Mouse (Mus musculus) neural tube, embryonic 13.5 days (tissue): ENCODE results near the gene Hcn3. TPM values are rescaled to one million over a fixed set of nuclear protein-coding genes. Genes with fewer than 3 reads are reported as not detected.

Source experiments
- ATAC-seq: fragments of 200-750 bp; cut with Nextera tagmentation; 2 replicates; pipeline ENCODE4 v1.8.0; 2017; ENCODE audit warnings: low read depth, mild to moderate bottlenecking, moderate TSS enrichment, moderate library complexity
- H3K27ac ChIP-seq: fragments of 300-500 bp; sonication (generic); replicated peaks from 2 replicates; pipeline ENCODE4 v1.5.1; 2015; ENCODE audit warnings: moderate library complexity, mild to moderate bottlenecking, inconsistent platforms
- H3K27me3 ChIP-seq: fragments of 300-500 bp; sonication (generic); 2 replicates; pipeline ENCODE4 v1.6.1; 2015; ENCODE audit warnings: mild to moderate bottlenecking, inconsistent platforms
- H3K36me3 ChIP-seq: fragments of 300-500 bp; sonication (generic); 2 replicates; pipeline ENCODE4 v1.6.1; 2015; ENCODE audit warnings: mild to moderate bottlenecking, inconsistent platforms
- H3K4me1 ChIP-seq: fragments of 300-500 bp; sonication (generic); replicated peaks from 2 replicates; pipeline ENCODE4 v1.6.1; 2015; ENCODE audit warnings: inconsistent platforms
- H3K4me2 ChIP-seq: fragments of 300-500 bp; sonication (generic); 2 replicates; pipeline ENCODE4 v1.6.1; 2015; ENCODE audit warnings: inconsistent platforms, mild to moderate bottlenecking, moderate library complexity
- H3K4me3 ChIP-seq: fragments of 300-500 bp; sonication (generic); 2 replicates; pipeline ENCODE4 v1.5.1; 2015; ENCODE audit warnings: mild to moderate bottlenecking, inconsistent platforms
- H3K9ac ChIP-seq: fragments of 300-500 bp; sonication (generic); 2 replicates; pipeline ENCODE4 v1.6.1; 2015; ENCODE audit warnings: moderate library complexity, mild to moderate bottlenecking, inconsistent platforms
- H3K9me3 ChIP-seq: fragments of 300-500 bp; sonication (generic); 2 replicates; pipeline ENCODE4 v1.6.1; 2016; ENCODE audit warnings: inconsistent platforms
- WGBS: fragments of 180-500 bp; shearing (Covaris S2); methylation state at CpG from one replicate; pipeline ENCODE4 v1.1.7; 2015; 5-methylcytosine and 5-hydroxymethylcytosine counted together
- polyA plus RNA-seq: library from polyadenylated mRNA; unstranded; fragments of >200 nt; fragmentation: Nextera tagmentation; extraction: Ambion mirVana; gene quantifications from 2 replicates; pipeline ENCODE4 v1.2.1, GENCODE M21; 2015

The Hcn3 gene
- polyA plus RNA-seq, 1 experiment from 2014 or later = 34.6 TPM

GRCm38 (mm10) chr3:89159211-89159610, 785 bp downstream of the Hcn3 start:
- no peaks in the 10 kb centered on the region for H3K36me3 ChIP-seq
- peak overlapping the region; percentile 84 for H3K4me3 ChIP-seq
- peak overlapping the region; percentile 84 for H3K9ac ChIP-seq
- no peaks in the 10 kb centered on the region for H3K27me3 ChIP-seq
- WGBS = 2% methylated on average over 13 of the region's 13 CpGs
- H3K4me2 ChIP-seq = peak overlapping the region; percentile 93
- H3K9me3 ChIP-seq = no peaks in the 10 kb centered on the region
- H3K27ac ChIP-seq = 0 out of 2 replicates have a peak overlapping the region, but pooled peaks have one; percentile 29
- ATAC-seq = no peak
- H3K4me1 ChIP-seq = peaks cover 35% of the 10 kb centered on the region

DNA sequence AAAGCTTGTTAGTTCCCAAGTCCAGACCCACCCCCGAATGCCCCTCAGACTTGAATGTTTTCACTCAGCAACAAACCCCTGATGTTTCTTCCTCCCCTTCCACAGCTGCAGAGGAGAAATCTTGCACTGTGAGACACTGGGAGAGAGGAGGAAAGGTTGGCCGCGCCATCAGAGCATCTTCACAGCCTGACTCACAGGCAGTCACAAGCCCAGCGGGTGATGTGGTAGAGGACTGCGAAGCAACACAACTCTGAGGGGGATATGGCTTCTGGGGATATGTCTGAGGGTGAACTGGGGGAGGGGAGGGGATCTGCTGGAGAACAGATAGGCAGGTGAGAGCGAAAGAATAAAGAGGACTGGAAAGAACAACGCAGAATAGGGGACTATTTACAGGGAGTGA, 1.3 kb downstream of the Hcn3 start:
- Histone ChIP-seq H3K27me3 (no peaks in the 10 kb centered on the region), H3K4me2 (peak overlapping the region; percentile 93), H3K4me1 (peaks cover 29% of the 10 kb centered on the region), H3K36me3 (no peaks in the 10 kb centered on the region), H3K9ac (peak overlapping the region; percentile 84), H3K27ac (peak overlapping the region; percentile 29; the same call in 1 of the 2 replicates), H3K9me3 (no peaks in the 10 kb centered on the region), H3K4me3 (peak overlapping the region; percentile 84)
- WGBS = 21% methylated on average over 7 of the region's 7 CpGs
- ATAC-seq = no peak

- peaks cover 8% of the 10 kb centered on the region; the same call in 1 of the 2 replicates for H3K36me3 ChIP-seq
- no peak for ATAC-seq
- no peaks in the 10 kb centered on the region for H3K27me3 ChIP-seq
- H3K27ac ChIP-seq = no peak overlapping the region
- H3K9ac ChIP-seq = no peak overlapping the region
- no peaks in the 10 kb centered on the region for H3K9me3 ChIP-seq
- no peak overlapping the region for H3K4me3 ChIP-seq
- H3K4me2 ChIP-seq = no peak overlapping the region
- peaks cover 29% of the 10 kb centered on the region for H3K4me1 ChIP-seq
- WGBS = 88% methylated on average over 8 of the region's 8 CpGs
Measured at GRCm38 (mm10) chr3:89156951-89157350, 3.0 kb downstream of the Hcn3 start.

- H3K27ac ChIP-seq = no peak overlapping the region
- H3K9ac ChIP-seq = no peak overlapping the region
Measured at GRCm38 (mm10) chr3:89152084-89152835, 7.7 kb downstream of the Hcn3 start.

GRCm38 (mm10) chr3:89148567-89148966, 11.4 kb downstream of the Hcn3 start:
- Histone ChIP-seq H3K36me3 (peaks cover 30% of the 10 kb centered on the region; the same call in 1 of the 2 replicates), H3K9ac (no peak overlapping the region), H3K4me2 (no peak overlapping the region), H3K27me3 (peaks cover 24% of the 10 kb centered on the region), H3K27ac (no peak overlapping the region), H3K4me3 (no peak overlapping the region), H3K4me1 (peaks cover 11% of the 10 kb centered on the region; the same call in 1 of the 2 replicates), H3K9me3 (no peaks in the 10 kb centered on the region)
- ATAC-seq = no peak
- 70% methylated on average over 14 of the region's 14 CpGs for WGBS

More at GRCm38 (mm10) chr3:89152084-89152835, 7.7 kb downstream of the Hcn3 start:
- Histone ChIP-seq H3K4me1 (peaks cover 4% of the 10 kb centered on the region; the same call in 1 of the 2 replicates), H3K27me3 (peaks cover 24% of the 10 kb centered on the region), H3K4me2 (no peak overlapping the region), H3K9me3 (no peaks in the 10 kb centered on the region), H3K4me3 (no peak overlapping the region), H3K36me3 (peaks cover 30% of the 10 kb centered on the region; the same call in 1 of the 2 replicates)
- WGBS = 60% methylated on average over 17 of the region's 17 CpGs
- ATAC-seq = no peak

GRCm38 (mm10) chr3:89147979-89148311, 12.1 kb downstream of the Hcn3 start:
- WGBS = 18% methylated on average over 15 of the region's 15 CpGs
- Histone ChIP-seq H3K27me3 (peaks cover 24% of the 10 kb centered on the region), H3K4me3 (no peak overlapping the region), H3K36me3 (peaks cover 30% of the 10 kb centered on the region; the same call in 1 of the 2 replicates), H3K9ac (no peak overlapping the region), H3K27ac (no peak overlapping the region), H3K4me2 (peak overlapping the region; percentile 34; the same call in 1 of the 2 replicates), H3K4me1 (peaks cover 11% of the 10 kb centered on the region; the same call in 1 of the 2 replicates), H3K9me3 (no peaks in the 10 kb centered on the region)
- no peak for ATAC-seq

DNA sequence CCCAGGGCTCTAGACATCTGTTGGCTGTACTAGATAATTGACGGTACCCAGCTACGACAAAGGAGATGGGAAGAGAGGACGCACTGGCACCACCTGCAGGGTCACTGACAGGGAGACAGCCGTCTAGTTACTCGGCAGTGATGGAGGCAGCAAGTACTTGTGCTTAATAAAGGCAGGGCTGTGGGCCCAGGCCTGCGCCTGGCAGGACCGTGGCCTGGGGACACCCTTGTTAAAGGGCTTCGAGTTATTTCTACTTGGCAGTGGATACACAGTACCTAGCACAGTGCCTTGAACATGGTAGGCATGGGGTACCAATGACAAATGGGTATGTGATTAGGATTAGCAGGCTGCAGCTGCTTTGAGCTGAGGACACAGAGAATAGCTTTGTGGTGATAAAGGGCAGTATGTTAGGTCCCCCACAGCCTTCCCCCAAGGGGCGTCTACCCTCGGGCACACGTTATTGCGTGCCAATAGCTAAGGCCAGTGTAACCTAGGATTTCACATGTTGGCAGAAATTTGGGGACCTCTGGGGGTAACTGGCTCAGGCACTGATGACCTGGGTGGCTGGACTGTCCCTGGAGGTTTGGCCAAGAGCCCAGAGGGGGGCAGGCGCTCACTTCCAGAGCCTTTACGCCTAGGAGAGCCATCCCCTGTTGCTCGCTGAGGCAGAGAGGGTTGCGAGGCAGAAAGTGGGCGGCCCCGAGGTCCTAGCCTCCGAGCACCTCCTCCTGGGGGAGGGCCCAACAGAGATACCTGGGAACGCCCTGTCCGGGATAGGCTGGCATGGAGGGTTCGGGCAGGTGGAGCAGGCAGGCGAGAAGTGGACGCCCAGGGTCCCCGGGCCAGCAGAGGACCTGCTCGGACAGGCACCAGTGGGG, 12.7 kb downstream of the Hcn3 start:
- 18% methylated on average over 26 of the region's 26 CpGs for WGBS
- no peaks in the 10 kb centered on the region for H3K9me3 ChIP-seq
- peaks cover 24% of the 10 kb centered on the region for H3K27me3 ChIP-seq
- H3K4me3 ChIP-seq = no peak overlapping the region
- ATAC-seq = 0 out of 2 replicates have a peak, but pooled peaks have one; percentile 30
- H3K27ac ChIP-seq = no peak overlapping the region
- H3K4me1 ChIP-seq = peaks cover 11% of the 10 kb centered on the region; the same call in 1 of the 2 replicates
- peak overlapping the region; percentile 34; the same call in 1 of the 2 replicates for H3K4me2 ChIP-seq
- H3K36me3 ChIP-seq = peaks cover 26% of the 10 kb centered on the region; the same call in 1 of the 2 replicates
- H3K9ac ChIP-seq = no peak overlapping the region

GRCm38 (mm10) chr3:89145566-89145965, 14.4 kb downstream of the Hcn3 start:
- Histone ChIP-seq H3K4me3 (no peak overlapping the region), H3K4me2 (no peak overlapping the region), H3K27ac (no peak overlapping the region), H3K9ac (no peak overlapping the region), H3K36me3 (peaks cover 14% of the 10 kb centered on the region; the same call in 1 of the 2 replicates), H3K27me3 (peaks cover 24% of the 10 kb centered on the region), H3K9me3 (no peaks in the 10 kb centered on the region), H3K4me1 (peaks cover 11% of the 10 kb centered on the region; the same call in 1 of the 2 replicates)
- no peak for ATAC-seq
- WGBS = 57% methylated on average over 8 of the region's 8 CpGs

DNA sequence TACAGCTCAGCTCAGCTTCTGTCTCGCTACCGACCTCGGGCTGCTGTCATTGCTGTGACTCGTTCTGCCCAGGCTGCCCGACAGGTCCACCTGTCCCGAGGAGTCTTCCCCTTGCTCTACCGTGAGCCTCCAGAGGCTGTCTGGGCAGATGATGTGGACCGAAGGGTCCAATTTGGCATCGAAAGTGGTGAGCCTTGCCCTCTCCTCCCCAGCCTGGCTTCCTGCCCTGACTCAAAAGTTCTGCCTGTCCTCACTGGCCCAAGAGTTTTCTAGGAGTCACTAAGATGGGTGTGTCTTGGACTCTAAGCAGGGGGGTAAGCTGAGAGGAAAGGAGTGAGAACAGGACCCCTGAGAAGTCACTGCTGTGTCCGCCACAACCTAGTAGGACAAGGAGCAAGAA, 15.2 kb downstream of the Hcn3 start:
- Histone ChIP-seq H3K4me1 (peaks cover 11% of the 10 kb centered on the region; the same call in 1 of the 2 replicates), H3K4me3 (no peak overlapping the region), H3K27me3 (peaks cover 17% of the 10 kb centered on the region), H3K27ac (no peak overlapping the region), H3K9ac (no peak overlapping the region), H3K36me3 (0 out of 2 replicates have a peak, but pooled peaks cover 7% of the 10 kb centered on the region), H3K4me2 (no peak overlapping the region), H3K9me3 (no peaks in the 10 kb centered on the region)
- WGBS = 83% methylated on average over 10 of the region's 10 CpGs
- no peak for ATAC-seq

- H3K27me3 ChIP-seq = no peaks in the 10 kb centered on the region; the same call in 1 of the 2 replicates
- peaks cover 8% of the 10 kb centered on the region for H3K4me1 ChIP-seq
- H3K4me3 ChIP-seq = no peak overlapping the region
- WGBS = 31% methylated on average over 9 of the region's 9 CpGs
- H3K9me3 ChIP-seq = no peaks in the 10 kb centered on the region
- no peak overlapping the region for H3K4me2 ChIP-seq
- no peak overlapping the region for H3K9ac ChIP-seq
- no peak overlapping the region for H3K27ac ChIP-seq
- ATAC-seq = no peak
- H3K36me3 ChIP-seq = no peaks in the 10 kb centered on the region
Measured at GRCm38 (mm10) chr3:89136365-89136764, 23.6 kb downstream of the Hcn3 start.

DNA sequence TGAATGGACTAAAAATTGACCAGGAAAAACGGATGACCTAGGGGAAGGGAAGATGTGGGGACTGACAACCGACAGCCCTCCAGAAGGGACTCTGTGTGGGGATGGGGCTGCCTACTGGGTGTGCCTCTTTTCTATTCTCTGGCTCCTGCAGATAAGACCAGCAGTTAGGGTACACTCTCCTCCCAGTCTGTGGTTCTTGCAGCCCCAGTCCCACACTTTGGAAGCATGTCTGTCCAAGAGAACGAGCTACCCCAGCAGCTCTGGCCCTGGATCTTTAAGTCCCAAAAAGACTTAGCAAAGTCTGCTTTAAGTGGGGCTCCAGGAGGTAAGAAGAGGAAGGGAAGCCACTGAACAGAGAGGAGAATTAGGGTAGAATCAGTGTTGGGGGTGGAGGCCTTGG, 24.0 kb downstream of the Hcn3 start, which contains the start of gene Pklr:
Gene Pklr, plus strand, starts transcription at position 185 of the 400 bp plus-strand sequence.
- Histone ChIP-seq H3K9ac (no peak within 1 kb of the TSS), H3K27me3 (no peaks in the 10 kb centered on the region; the same call in 1 of the 2 replicates), H3K9me3 (no peaks in the 10 kb centered on the region), H3K36me3 (no peaks in the 10 kb centered on the region), H3K4me3 (no peak within 1 kb of the TSS), H3K4me1 (peaks cover 8% of the 10 kb centered on the region), H3K27ac (no peak within 1 kb of the TSS), H3K4me2 (no peak within 1 kb of the TSS)
- no peak for ATAC-seq
- WGBS = 63% methylated on average over 3 of the region's 3 CpGs
